Mouse (Mus musculus): ENCODE measurements around the gene Ppp1r12c.

DNA sequence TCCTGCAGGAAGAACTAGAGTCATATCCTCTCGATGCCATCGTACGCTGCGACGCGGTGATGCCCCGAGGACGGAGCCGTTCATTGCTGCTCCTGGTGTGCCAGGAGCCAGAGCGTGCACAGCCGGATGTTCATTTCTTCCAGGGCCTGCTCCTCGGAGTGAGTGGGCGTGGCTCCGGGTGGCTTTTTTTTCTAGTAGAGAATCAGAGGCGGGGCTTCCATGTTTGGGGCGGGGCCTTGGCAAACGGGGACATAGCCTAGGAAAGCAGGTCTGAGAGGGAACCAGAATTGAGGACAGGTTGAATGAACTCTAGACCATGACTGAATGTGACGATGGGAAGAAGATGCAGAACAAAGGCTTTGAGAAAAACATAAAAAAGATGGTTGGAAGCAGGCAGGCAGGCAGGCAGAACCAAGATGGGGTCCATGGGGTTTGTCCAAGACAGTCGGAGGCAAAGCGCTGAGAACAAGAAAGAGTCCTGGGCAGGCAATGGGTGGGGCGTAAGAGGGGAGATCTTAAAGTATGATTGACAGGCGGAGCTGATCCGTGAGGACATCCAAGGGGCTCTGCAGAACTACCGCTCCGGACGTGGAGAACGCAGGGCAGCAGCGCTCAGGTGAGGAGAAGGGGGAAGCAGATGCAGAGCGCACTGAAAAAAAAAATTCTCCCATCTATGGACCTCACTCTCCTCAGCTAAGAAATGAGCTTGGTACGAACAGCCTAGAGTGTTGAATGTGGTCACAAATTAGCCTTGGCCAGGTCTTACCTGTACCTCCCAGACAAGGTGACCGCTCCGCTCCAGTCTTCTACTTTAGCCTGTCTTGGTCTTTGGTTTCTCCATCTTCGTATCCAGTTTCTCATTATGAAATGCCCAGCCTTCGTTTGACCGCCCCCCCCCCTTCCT is 31.0 kb downstream of the Ppp1r12c start:
- TF ChIP-seq EP300 (IDR thresholded peaks at IDR 0.05) (no peak), CTCF (IDR thresholded peaks at IDR 0.05) (no peak)
